ENCODE assay signal across 9 mouse cellular contexts in genomic region chr8:112906458-112907112, GRCm38 (mm10).
A peak's percentile ranks its signal among the peaks of the same experiment; 100 is the strongest.
DNase-seq lines count a peak whose midpoint lies in the region; ATAC-seq lines count a peak whose summit lies in the region.
"Had no signal": no experiment of that assay in that cellular context is flagged by ENCODE, and none has a peak within 500 bp of the region (broad histone marks: within the 10 kb centered on the region; RNA-seq: fewer than 3 reads in every experiment).

No protein-coding gene starts in this region.

- H3K4me3 ChIP-seq in forebrain, embryonic 16.5 days (replicated peaks; ENCODE audit: low read length), result no peak overlapping the region
- H3K4me3 ChIP-seq in midbrain, embryonic 10.5 days, result no peak overlapping the region

- no peak overlapping the region for H3K9ac ChIP-seq in forebrain, embryonic 16.5 days (replicated peaks; ENCODE audit: low read depth, low read length)

- peak; percentile 1 to 2 for DNase-seq in heart, postnatal 10 days
- DNase-seq in heart, postnatal 25 days (ENCODE audit: low spot score), result no peak
- DNase-seq in cerebellum, adult 11-12 months, result peak; percentile 95
- peak; percentile 82 to 93 for DNase-seq in layer of hippocampus, adult 8-10 months (ENCODE audit: low spot score in 2 of 2)
- DNase-seq in midbrain, embryonic 10.5 days (ENCODE audit: low spot score), result peak; percentile 36
- DNase-seq in skeletal muscle tissue, adult 2 months (ENCODE audit: low read depth, low spot score), result peak; percentile 57

- H3K4me2 ChIP-seq in forebrain, embryonic 16.5 days (ENCODE audit: low read length), result peak overlapping the region; percentile 27; the same call in 1 of the 2 replicates

- H3K27ac ChIP-seq in forebrain, embryonic 16.5 days (ENCODE audit: low read length), result peak overlapping the region; percentile 84
- peak overlapping the region; percentile 61 for H3K27ac ChIP-seq in midbrain, embryonic 10.5 days (replicated peaks)

- peak; percentile 96 for ATAC-seq in forebrain, embryonic 16.5 days
- no peak for ATAC-seq in activated CD4-positive, CD25-positive, alpha-beta regulatory T cell, adult 4 months

- H3K27me3 ChIP-seq in forebrain, embryonic 16.5 days (replicated peaks; ENCODE audit: control insufficient read depth, insufficient read depth, low read length), result no peaks in the 10 kb centered on the region
- H3K27me3 ChIP-seq in midbrain, embryonic 10.5 days (ENCODE audit: low read depth, poor library complexity, severe bottlenecking), result no peaks in the 10 kb centered on the region
- H3K27me3 ChIP-seq: CH12.LX had no signal

- no peaks in the 10 kb centered on the region for H3K9me3 ChIP-seq in forebrain, embryonic 16.5 days (ENCODE audit: control insufficient read depth, low read length)
- no peaks in the 10 kb centered on the region for H3K9me3 ChIP-seq in midbrain, embryonic 10.5 days (replicated peaks)

- peaks cover 23% of the 10 kb centered on the region for H3K4me1 ChIP-seq in forebrain, embryonic 16.5 days (replicated peaks; ENCODE audit: control insufficient read depth, insufficient read depth, low read length)
- peaks cover 21% of the 10 kb centered on the region for H3K4me1 ChIP-seq in midbrain, embryonic 10.5 days

- 11% methylated on average over 8 of the region's 8 CpGs for WGBS in forebrain, embryonic 16.5 days
- 60% methylated on average over 8 of the region's 8 CpGs for WGBS in midbrain, embryonic 10.5 days

- no peaks in the 10 kb centered on the region for H3K36me3 ChIP-seq in forebrain, embryonic 16.5 days (ENCODE audit: control insufficient read depth, insufficient read depth)
- H3K36me3 ChIP-seq in midbrain, embryonic 10.5 days, result no peaks in the 10 kb centered on the region

- intact Hi-C loops in heart, postnatal 10 days (cut with DNase I), result no loop called here
- intact Hi-C loops in heart, postnatal 25 days (cut with DNase I), result no loop called here
